Mouse (Mus musculus) liver, embryonic 14.5 days (tissue): ENCODE results near the gene Tns3.

Experiments
- CTCF ChIP-seq: IDR thresholded peaks from 2 replicates; pipeline ENCODE4 v1.5.1; 2016; ENCODE audit warnings: antibody characterized with exemption, low read depth, control low read depth
- EP300 ChIP-seq: IDR thresholded peaks from 2 replicates; pipeline ENCODE4 v1.6.1; 2016; ENCODE audit warnings: antibody characterized with exemption, low read depth

DNA sequence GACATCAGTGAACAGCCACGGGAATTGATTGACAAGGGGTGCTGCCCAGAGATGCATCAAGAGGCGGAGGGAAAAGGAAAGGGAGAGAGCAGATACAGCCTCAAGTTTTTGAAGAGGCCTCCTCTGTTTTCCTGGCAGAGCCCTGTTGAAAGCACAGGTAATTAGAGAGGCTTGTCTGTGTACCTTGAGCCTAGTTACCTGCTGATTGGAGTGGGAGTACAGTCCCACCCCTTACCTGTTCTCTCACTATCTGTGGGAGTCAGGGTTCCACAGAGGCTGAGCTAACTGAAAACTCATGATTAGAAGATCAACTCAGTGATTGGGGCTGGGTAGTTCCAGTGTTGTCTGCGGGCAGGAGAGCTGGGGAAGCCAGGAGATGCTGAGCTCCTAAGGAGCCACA, 22.2 kb upstream of the Tns3 start:
- TF ChIP-seq CTCF (no peak), EP300 (no peak)
